Mouse (Mus musculus) intestine, postnatal 0 days (tissue): Measurements from ENCODE around the gene Dnlz. TPM values are rescaled to one million over a fixed set of nuclear protein-coding genes. Genes with fewer than 3 reads are reported as not detected.
A peak's percentile ranks its signal among the peaks of the same experiment; 100 is the strongest.
"Not testable (repeated sequence)": the region's sequence is repeated elsewhere in the genome, so short reads cannot be mapped to it uniquely, and the experiment has no call there.

Experiments used
- ATAC-seq: fragments of 200-750 bp; cut with Nextera tagmentation; 2 replicates; pipeline ENCODE4 v1.8.0; 2017; ENCODE audit warnings: mild to moderate bottlenecking, moderate TSS enrichment, moderate library complexity
- H3K27ac ChIP-seq: fragments of 300-500 bp; sonication (generic); 2 replicates; pipeline ENCODE4 v1.5.1; 2014; ENCODE audit warnings: mild to moderate bottlenecking, low read depth, low read length, moderate library complexity
- H3K27me3 ChIP-seq: fragments of 300-500 bp; sonication (generic); replicated peaks from 2 replicates; pipeline ENCODE4 v1.6.1; 2014; ENCODE audit warnings: low read length, mixed read lengths; ENCODE audit not compliant: control insufficient read depth, insufficient read depth
- H3K36me3 ChIP-seq: fragments of 300-500 bp; sonication (generic); 2 replicates; pipeline ENCODE4 v1.6.1; 2014; ENCODE audit warnings: mild to moderate bottlenecking, moderate library complexity; ENCODE audit not compliant: control insufficient read depth, insufficient read depth
- H3K4me1 ChIP-seq: fragments of 300-500 bp; sonication (generic); replicated peaks from 2 replicates; pipeline ENCODE4 v1.6.1; 2014; ENCODE audit warnings: antibody characterized with exemption, low read length, mixed read lengths; ENCODE audit not compliant: control insufficient read depth, insufficient read depth
- H3K4me2 ChIP-seq: fragments of 300-500 bp; sonication (generic); replicated peaks from 2 replicates; pipeline ENCODE4 v1.6.1; 2014; ENCODE audit warnings: low read depth, mild to moderate bottlenecking, moderate library complexity
- H3K4me3 ChIP-seq: fragments of 300-500 bp; sonication (generic); 2 replicates; pipeline ENCODE4 v1.5.1; 2014; ENCODE audit warnings: low read depth, low read length
- H3K9ac ChIP-seq: fragments of 300-500 bp; sonication (generic); 2 replicates; pipeline ENCODE4 v1.6.1; 2014; ENCODE audit warnings: mild to moderate bottlenecking, low read depth, low read length
- H3K9me3 ChIP-seq: fragments of 300-500 bp; sonication (generic); 2 replicates; pipeline ENCODE4 v1.6.1; 2016; ENCODE audit warnings: mixed run types; ENCODE audit not compliant: control insufficient read depth
- CTCF ChIP-seq: sonication (generic); IDR thresholded peaks from 2 replicates; pipeline ENCODE4 v1.5.1; 2016; ENCODE audit warnings: low read depth, mild to moderate bottlenecking, control low read depth, antibody characterized with exemption, moderate library complexity
- WGBS: fragments of 180-500 bp; shearing (Covaris S2); extraction: QIAGEN DNeasy Blood & Tissue Kit; methylation state at CpG from one replicate; pipeline ENCODE4 v1.1.7; 2014; 5-methylcytosine and 5-hydroxymethylcytosine counted together
- polyA plus RNA-seq: library from polyadenylated mRNA; unstranded; fragments of >200 nt; fragmentation: Nextera tagmentation; extraction: Ambion mirVana; gene quantifications from 2 replicates; pipeline ENCODE4 v1.2.1, GENCODE M21; 2015

Gene Dnlz
- polyA plus RNA-seq, 1 experiment from 2014 or later = 17.0 TPM

- H3K9me3 ChIP-seq = no peaks in the 10 kb centered on the region
These were observed 39.0 kb upstream of the Dnlz start for GRCm38 (mm10) chr2:26390954-26391353.

GRCm38 (mm10) chr2:26389154-26389690 is 37.3 kb upstream of the Dnlz start, which contains the start of the genes Entr1 and Pmpca:
TSS of gene Entr1 (minus strand) at chr2:26389316.
TSS of gene Pmpca (plus strand) at chr2:26389339.
- peak within 1 kb of the TSS; percentile 89 for H3K9ac ChIP-seq
- peak within 1 kb of the TSS; percentile 94 for H3K4me2 ChIP-seq
- H3K36me3 ChIP-seq = peaks cover 66% of the 10 kb centered on the region
- TF ChIP-seq CTCF = no peak
- H3K9me3 ChIP-seq = no peaks in the 10 kb centered on the region
- ATAC-seq = peak; percentile 86
- H3K27me3 ChIP-seq = no peaks in the 10 kb centered on the region
- no peaks in the 10 kb centered on the region for H3K4me1 ChIP-seq
- under 1% methylated on average over 60 of the region's 60 CpGs for WGBS
- peak within 1 kb of the TSS; percentile 96 for H3K4me3 ChIP-seq
- H3K27ac ChIP-seq = peak within 1 kb of the TSS; percentile 70

More at GRCm38 (mm10) chr2:26390954-26391353, 39.0 kb upstream of the Dnlz start:
- no peak for ATAC-seq
- H3K4me3 ChIP-seq = no peak overlapping the region
- H3K4me1 ChIP-seq = no peaks in the 10 kb centered on the region
- no peak overlapping the region for H3K4me2 ChIP-seq
- TF ChIP-seq CTCF = no peak
- no peak overlapping the region for H3K9ac ChIP-seq
- H3K27me3 ChIP-seq = no peaks in the 10 kb centered on the region
- no peak overlapping the region for H3K27ac ChIP-seq
- WGBS = 87% methylated on average over 3 of the region's 3 CpGs
- peaks cover 66% of the 10 kb centered on the region for H3K36me3 ChIP-seq

- peaks cover 67% of the 10 kb centered on the region for H3K36me3 ChIP-seq
These were observed 36.8 kb upstream of the Dnlz start for GRCm38 (mm10) chr2:26388682-26389153.

GRCm38 (mm10) chr2:26387713-26388112 is 35.8 kb upstream of the Dnlz start:
- no peak for TF ChIP-seq CTCF
- ATAC-seq = no peak
- Histone ChIP-seq H3K4me3 (no peak overlapping the region), H3K27me3 (no peaks in the 10 kb centered on the region), H3K4me2 (peak overlapping the region; percentile 94; the same call in 1 of the 2 replicates), H3K4me1 (no peaks in the 10 kb centered on the region), H3K9me3 (no peaks in the 10 kb centered on the region), H3K27ac (no peak overlapping the region), H3K9ac (peak overlapping the region; percentile 89; the same call in 1 of the 2 replicates), H3K36me3 (peaks cover 67% of the 10 kb centered on the region)
- 76% methylated on average over 3 of the region's 3 CpGs for WGBS

More at GRCm38 (mm10) chr2:26388682-26389153, 36.8 kb upstream of the Dnlz start:
- no peak for TF ChIP-seq CTCF
- Histone ChIP-seq H3K4me3 (peak overlapping the region; percentile 96), H3K27ac (peak overlapping the region; percentile 70; the same call in 1 of the 2 replicates), H3K9me3 (no peaks in the 10 kb centered on the region), H3K9ac (peak overlapping the region; percentile 89), H3K4me1 (no peaks in the 10 kb centered on the region), H3K27me3 (no peaks in the 10 kb centered on the region), H3K4me2 (peak overlapping the region; percentile 94)
- ATAC-seq = peak; percentile 62
- WGBS = under 1% methylated on average over 45 of the region's 45 CpGs

GRCm38 (mm10) chr2:26380871-26381270 is 29.0 kb upstream of the Dnlz start:
- 0 out of 2 replicates have a peak, but pooled peaks have one; percentile 2 for ATAC-seq

GRCm38 (mm10) chr2:26380131-26380771 is 28.3 kb upstream of the Dnlz start, which contains the start of gene Snapc4:
TSS of gene Snapc4 (minus strand) at chr2:26380653.
- under 1% methylated on average over 38 of the region's 38 CpGs for WGBS
- Histone ChIP-seq H3K4me2 (peak within 1 kb of the TSS; percentile 79), H3K9me3 (no peaks in the 10 kb centered on the region), H3K27ac (no peak within 1 kb of the TSS), H3K9ac (peak within 1 kb of the TSS; percentile 51), H3K4me1 (no peaks in the 10 kb centered on the region), H3K36me3 (peaks cover 47% of the 10 kb centered on the region), H3K4me3 (peak within 1 kb of the TSS; percentile 61), H3K27me3 (no peaks in the 10 kb centered on the region)
- peak; percentile 83 for ATAC-seq
- TF ChIP-seq CTCF = no peak; the same call in 1 of the 2 replicates

More at GRCm38 (mm10) chr2:26380871-26381270, 29.0 kb upstream of the Dnlz start:
- H3K4me3 ChIP-seq = peak overlapping the region; percentile 61
- peak overlapping the region; percentile 79 for H3K4me2 ChIP-seq
- H3K36me3 ChIP-seq = peaks cover 48% of the 10 kb centered on the region
- H3K9me3 ChIP-seq, H3K27me3 ChIP-seq, H3K4me1 ChIP-seq, H3K27ac ChIP-seq: not testable (repeated sequence)
- H3K9ac ChIP-seq = 0 out of 2 replicates have a peak overlapping the region, but pooled peaks have one; percentile 51
- WGBS = 29% methylated on average over 6 of the region's 6 CpGs
